Mouse (Mus musculus): ENCODE measurements around the gene Psmg4. TPM values are rescaled to one million over a fixed set of nuclear protein-coding genes. Genes with fewer than 3 reads are reported as not detected.

Psmg4 gene
- total and polyA plus RNA-seq, 3 experiments = 121 to 161 TPM; not detected in 1

GRCm38 (mm10) chr13:34212735-34213212 is 50.0 kb downstream of the Psmg4 start:
- H3K36me3 ChIP-seq (ENCODE audit: control insufficient read depth in 1 of 2, insufficient read depth in 2 of 2, low read length in 2 of 2) = peaks cover 0 to 5% of the 10 kb centered on the region in 2 experiments; a peak in 2 of 4 replicates
- no peak for DNase-seq (ENCODE audit: low read depth, low spot score)

GRCm38 (mm10) chr13:34214855-34215254 is 52.1 kb downstream of the Psmg4 start:
- Histone ChIP-seq H3K79me2 (ENCODE audit: control insufficient read depth, insufficient read depth, low read length, poor library complexity) (no peaks in the 10 kb centered on the region), H3K9me3 (replicated peaks; ENCODE audit: insufficient read depth, low read length) (no peaks in the 10 kb centered on the region), H3K4me3 (ENCODE audit: control insufficient read depth in 1 of 2, insufficient read depth in 1 of 2, low read depth in 2 of 2, low read length in 2 of 2) (no peak overlapping the region), H3K4me1 (ENCODE audit: control insufficient read depth in 1 of 2, insufficient read depth in 2 of 2, low read length in 2 of 2) (no peaks in the 10 kb centered on the region), H3K36me3 (ENCODE audit: control insufficient read depth in 1 of 2, insufficient read depth in 2 of 2, low read length in 2 of 2) (peaks cover 0 to 9% of the 10 kb centered on the region in 2 experiments; a peak in 2 of 4 replicates), H3K27ac (ENCODE audit: control insufficient read depth, low read depth, low read length) (no peak overlapping the region), H3K9ac (ENCODE audit: control insufficient read depth, low read depth, low read length, poor library complexity, severe bottlenecking) (no peak overlapping the region), H3K27me3 (ENCODE audit: control insufficient read depth in 1 of 2, insufficient read depth in 2 of 2, low read length in 2 of 2) (no peaks in the 10 kb centered on the region)
- DNase-seq (ENCODE audit: low read depth, low spot score) = no peak
- no peak for TF ChIP-seq POLR2A (IDR thresholded peaks at IDR 0.05; ENCODE audit: control insufficient read depth in 1 of 2, insufficient read depth in 1 of 2, low read depth in 1 of 2, low read length in 2 of 2, poor library complexity in 1 of 2)
- TF ChIP-seq USF1 (IDR thresholded peaks at IDR 0.05; ENCODE audit: low read depth, low read length) = no peak

More at GRCm38 (mm10) chr13:34212735-34213212, 50.0 kb downstream of the Psmg4 start:
- Histone ChIP-seq H3K9me3 (replicated peaks; ENCODE audit: insufficient read depth, low read length) (no peaks in the 10 kb centered on the region), H3K4me3 (ENCODE audit: control insufficient read depth in 1 of 2, insufficient read depth in 1 of 2, low read depth in 2 of 2, low read length in 2 of 2) (no peak overlapping the region), H3K9ac (ENCODE audit: control insufficient read depth, low read depth, low read length, poor library complexity, severe bottlenecking) (no peak overlapping the region), H3K79me2 (ENCODE audit: control insufficient read depth, insufficient read depth, low read length, poor library complexity) (no peaks in the 10 kb centered on the region), H3K27ac (ENCODE audit: control insufficient read depth, low read depth, low read length) (no peak overlapping the region), H3K4me1 (ENCODE audit: control insufficient read depth in 1 of 2, insufficient read depth in 2 of 2, low read length in 2 of 2) (no peaks in the 10 kb centered on the region), H3K27me3 (ENCODE audit: control insufficient read depth in 1 of 2, insufficient read depth in 2 of 2, low read length in 2 of 2) (no peaks in the 10 kb centered on the region)
- TF ChIP-seq USF2 (IDR thresholded peaks at IDR 0.05; ENCODE audit: borderline replicate concordance in 1 of 2, insufficient read depth in 1 of 2, low read depth in 1 of 2, low read length in 2 of 2) (no peak), NRF1 (IDR thresholded peaks at IDR 0.05; ENCODE audit: insufficient read depth, low read depth, low read length, poor library complexity, severe bottlenecking) (no peak), TCF12 (IDR thresholded peaks at IDR 0.05; ENCODE audit: low read depth, low read length) (no peak), ETS1 (IDR thresholded peaks at IDR 0.05; ENCODE audit: low read depth, low read length) (no peak), MAX (IDR thresholded peaks at IDR 0.05; ENCODE audit: low read length) (no peak), ZNF384 (IDR thresholded peaks at IDR 0.05; ENCODE audit: low read depth, low read length) (no peak), POLR2A (IDR thresholded peaks at IDR 0.05; ENCODE audit: control insufficient read depth in 1 of 2, insufficient read depth in 1 of 2, low read depth in 1 of 2, low read length in 2 of 2, poor library complexity in 1 of 2) (no peak), ZKSCAN1 (IDR thresholded peaks at IDR 0.05; ENCODE audit: low read depth, low read length) (no peak), ELF1 (IDR thresholded peaks at IDR 0.05; ENCODE audit: low read depth, low read length) (no peak), MAFK (IDR thresholded peaks at IDR 0.05; ENCODE audit: borderline replicate concordance, low read depth, low read length) (no peak), USF1 (IDR thresholded peaks at IDR 0.05; ENCODE audit: low read depth, low read length) (no peak)

- no peak for DNase-seq (ENCODE audit: low read depth, low spot score)
- Histone ChIP-seq H3K27me3 (ENCODE audit: control insufficient read depth in 1 of 2, insufficient read depth in 2 of 2, low read length in 2 of 2) (no peaks in the 10 kb centered on the region), H3K9ac (ENCODE audit: control insufficient read depth, low read depth, low read length, poor library complexity, severe bottlenecking) (no peak overlapping the region), H3K9me3 (replicated peaks; ENCODE audit: insufficient read depth, low read length) (no peaks in the 10 kb centered on the region), H3K4me1 (ENCODE audit: control insufficient read depth in 1 of 2, insufficient read depth in 2 of 2, low read length in 2 of 2) (no peaks in the 10 kb centered on the region), H3K36me3 (ENCODE audit: control insufficient read depth in 1 of 2, insufficient read depth in 2 of 2, low read length in 2 of 2) (peaks cover 0 to 15% of the 10 kb centered on the region in 2 experiments; a peak in 3 of 4 replicates), H3K79me2 (ENCODE audit: control insufficient read depth, insufficient read depth, low read length, poor library complexity) (no peaks in the 10 kb centered on the region), H3K4me3 (ENCODE audit: control insufficient read depth in 1 of 2, insufficient read depth in 1 of 2, low read depth in 2 of 2, low read length in 2 of 2) (no peak overlapping the region), H3K27ac (ENCODE audit: control insufficient read depth, low read depth, low read length) (no peak overlapping the region)
- TF ChIP-seq KAT2A (conservative IDR thresholded peaks at IDR 0.05; ENCODE audit: low read depth, low read length) = no peak
- TF ChIP-seq NRF1 (IDR thresholded peaks at IDR 0.05; ENCODE audit: insufficient read depth, low read depth, low read length, poor library complexity, severe bottlenecking) = no peak
- no peak for TF ChIP-seq CTCF (IDR thresholded peaks at IDR 0.05 in 2 of 3, conservative IDR thresholded peaks at IDR 0.05 in 1 of 3; ENCODE audit: control insufficient read depth in 1 of 3, insufficient read depth in 1 of 3, low read depth in 2 of 3, low read length in 3 of 3, poor library complexity in 1 of 3, severe bottlenecking in 1 of 3)
- no peak for TF ChIP-seq MYB (IDR thresholded peaks at IDR 0.05; ENCODE audit: low read depth, low read length)
- no peak for TF ChIP-seq SMC3 (IDR thresholded peaks at IDR 0.05; ENCODE audit: low read depth, low read length)
- TF ChIP-seq ETS1 (IDR thresholded peaks at IDR 0.05; ENCODE audit: low read depth, low read length) = no peak
- TF ChIP-seq TCF12 (IDR thresholded peaks at IDR 0.05; ENCODE audit: low read depth, low read length) = no peak
- TF ChIP-seq SIN3A (IDR thresholded peaks at IDR 0.05; ENCODE audit: low read length) = no peak
- no peak for TF ChIP-seq MXI1 (IDR thresholded peaks at IDR 0.05; ENCODE audit: low read depth, low read length)
- TF ChIP-seq TAL1 (IDR thresholded peaks at IDR 0.05; ENCODE audit: low read length) = no peak
- TF ChIP-seq JUND (IDR thresholded peaks at IDR 0.05; ENCODE audit: low read depth, low read length) = no peak
- TF ChIP-seq GABPA (IDR thresholded peaks at IDR 0.05; ENCODE audit: low read depth, low read length) = no peak
- no peak for TF ChIP-seq BHLHE40 (IDR thresholded peaks at IDR 0.05; ENCODE audit: borderline replicate concordance, low read depth, low read length)
- TF ChIP-seq POLR2AphosphoS2 (IDR thresholded peaks at IDR 0.05; ENCODE audit: low read length) = no peak
- TF ChIP-seq USF2 (IDR thresholded peaks at IDR 0.05; ENCODE audit: borderline replicate concordance in 1 of 2, insufficient read depth in 1 of 2, low read depth in 1 of 2, low read length in 2 of 2) = no peak
- no peak for TF ChIP-seq TBP (IDR thresholded peaks at IDR 0.05; ENCODE audit: low read depth, low read length)
- no peak for TF ChIP-seq ZMIZ1 (IDR thresholded peaks at IDR 0.05; ENCODE audit: low read depth, low read length)
- TF ChIP-seq CHD1 (IDR thresholded peaks at IDR 0.05; ENCODE audit: low read depth, low read length) = no peak
Measured at GRCm38 (mm10) chr13:34218776-34219175, 56.0 kb downstream of the Psmg4 start.

Data from MEL (cell line).